Mouse (Mus musculus) common myeloid progenitor, adult 5-6 weeks (primary cell): ENCODE results near the gene Cebpa. TPM values are rescaled to one million over a fixed set of nuclear protein-coding genes. Genes with fewer than 3 reads are reported as not detected.

Experiments used
- ATAC-seq: replicated peaks from 2 replicates; pipeline ENCODE4 v1.8.0; 2016; ENCODE audit warnings: low read depth, mild to moderate bottlenecking, moderate TSS enrichment, inconsistent platforms; ENCODE audit not compliant: poor library complexity, severe bottlenecking
- total RNA-seq: library from RNA; stranded (forward); fragments of 200-1000, 187-1606 nt; gene quantifications from 2 replicates; pipeline ENCODE4 v1.2.3, GENCODE M21; 2017

Gene Cebpa
- 14.3 and 19.7 TPM in 2 replicates for total RNA-seq

DNA sequence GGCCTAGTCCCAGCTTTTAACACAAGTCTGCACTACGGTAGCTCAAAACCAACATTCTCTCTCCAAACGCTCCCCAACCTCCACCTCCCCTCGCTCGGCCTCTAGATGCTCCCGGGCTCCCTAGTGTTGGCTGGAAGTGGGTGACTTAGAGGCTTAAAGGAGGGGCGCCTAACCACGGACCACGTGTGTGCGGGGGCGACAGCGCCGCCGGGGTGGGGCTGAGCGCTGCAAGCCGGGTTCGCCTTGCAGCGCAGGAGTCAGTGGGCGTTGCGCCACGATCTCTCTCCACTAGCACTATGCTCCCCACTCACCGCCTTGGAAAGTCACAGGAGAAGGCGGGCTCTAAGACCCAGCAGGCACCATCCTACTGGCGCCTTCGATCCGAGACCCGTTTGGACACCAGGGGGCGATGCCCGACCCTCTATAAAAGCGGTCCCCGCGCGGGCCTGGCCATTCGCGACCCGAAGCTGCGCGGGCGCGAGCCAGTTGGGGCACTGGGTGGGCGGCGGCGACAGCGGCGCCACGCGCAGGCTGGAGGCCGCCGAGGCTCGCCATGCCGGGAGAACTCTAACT lies at the start of gene Cebpa:
Gene Cebpa (plus strand): TSS at position 453 of the 573 bp plus-strand sequence.
- peak; percentile 77 for ATAC-seq

DNA sequence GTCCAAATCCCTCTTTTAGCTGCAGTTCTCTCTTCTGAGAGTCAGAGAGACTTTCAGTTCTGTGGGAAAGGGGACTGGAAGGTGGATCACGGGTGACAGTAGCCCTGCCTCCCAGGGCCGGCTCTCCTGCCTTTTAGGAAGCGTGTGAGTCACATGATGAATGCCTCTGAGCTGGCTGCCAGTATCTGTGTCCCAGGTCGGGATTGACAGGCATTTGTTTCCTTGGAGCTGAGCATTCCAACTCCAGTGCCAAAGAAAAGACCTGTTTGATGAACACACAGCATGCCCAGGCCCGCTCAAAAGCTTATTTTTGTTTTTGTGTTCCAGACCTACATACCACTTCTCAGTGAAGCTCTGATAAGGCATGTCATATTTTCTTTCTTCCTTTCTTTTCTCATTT lies 42.4 kb upstream of the Cebpa start:
- ATAC-seq, result no peak

DNA sequence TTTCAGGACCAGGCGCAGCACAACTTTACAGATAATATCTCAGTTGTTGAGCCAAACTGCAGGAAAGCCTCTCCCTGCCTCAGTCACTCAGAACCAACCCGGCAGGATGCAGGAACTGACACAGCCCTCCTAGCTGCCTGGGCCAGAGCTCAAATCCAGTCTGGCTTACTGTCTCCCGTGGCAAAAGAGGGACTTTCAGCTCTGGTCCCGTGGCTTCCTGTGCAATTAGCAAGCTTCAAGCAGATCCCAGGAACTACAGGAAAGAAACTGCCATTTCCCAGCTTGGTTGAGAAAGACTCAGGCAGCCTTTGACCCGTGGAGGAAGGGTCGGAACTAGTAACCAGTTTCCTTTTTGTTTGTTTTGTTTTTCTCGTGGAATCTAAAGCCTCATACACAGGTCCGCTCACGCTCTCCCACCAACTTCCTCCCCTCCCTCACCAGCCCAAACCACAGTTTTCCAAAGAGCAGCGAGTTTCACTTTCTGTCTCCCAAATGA lies 38.2 kb upstream of the Cebpa start:
- ATAC-seq, result peak; percentile 58

DNA sequence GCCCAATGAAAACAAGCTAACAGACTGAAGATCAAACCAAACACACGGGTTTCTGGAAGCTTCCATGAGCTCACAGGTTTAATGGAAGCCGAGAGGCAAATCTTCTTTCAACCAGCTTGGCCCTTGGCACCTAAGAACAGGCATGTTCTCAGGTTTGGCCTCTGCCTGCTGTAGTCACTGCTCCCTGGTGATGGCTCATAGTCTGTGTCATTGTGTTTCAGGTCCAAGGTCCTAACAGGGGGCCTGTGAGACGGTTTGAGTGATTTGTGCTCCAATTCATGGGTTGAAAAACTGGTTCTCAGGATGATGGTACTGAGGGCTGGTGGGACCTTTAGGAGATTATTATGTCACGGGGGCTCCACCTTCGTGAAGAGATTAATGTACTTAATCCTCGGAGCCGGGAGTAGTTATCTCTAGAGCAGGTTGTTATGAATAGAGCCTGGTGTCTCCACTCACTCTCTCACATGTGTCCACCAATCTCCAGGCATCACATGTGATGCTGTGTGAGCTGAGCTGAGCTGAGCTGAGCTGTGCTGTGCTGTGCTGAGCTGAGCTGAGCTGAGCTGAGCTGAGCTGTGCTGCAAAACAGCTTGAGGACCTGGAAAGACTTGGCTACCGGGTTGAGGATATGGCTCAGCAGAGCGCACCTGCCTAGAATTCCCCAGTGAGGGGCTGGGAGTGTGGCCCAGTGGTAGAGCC lies 37.5 kb upstream of the Cebpa start:
- ATAC-seq, result no peak; the same call in 1 of the 2 replicates

DNA sequence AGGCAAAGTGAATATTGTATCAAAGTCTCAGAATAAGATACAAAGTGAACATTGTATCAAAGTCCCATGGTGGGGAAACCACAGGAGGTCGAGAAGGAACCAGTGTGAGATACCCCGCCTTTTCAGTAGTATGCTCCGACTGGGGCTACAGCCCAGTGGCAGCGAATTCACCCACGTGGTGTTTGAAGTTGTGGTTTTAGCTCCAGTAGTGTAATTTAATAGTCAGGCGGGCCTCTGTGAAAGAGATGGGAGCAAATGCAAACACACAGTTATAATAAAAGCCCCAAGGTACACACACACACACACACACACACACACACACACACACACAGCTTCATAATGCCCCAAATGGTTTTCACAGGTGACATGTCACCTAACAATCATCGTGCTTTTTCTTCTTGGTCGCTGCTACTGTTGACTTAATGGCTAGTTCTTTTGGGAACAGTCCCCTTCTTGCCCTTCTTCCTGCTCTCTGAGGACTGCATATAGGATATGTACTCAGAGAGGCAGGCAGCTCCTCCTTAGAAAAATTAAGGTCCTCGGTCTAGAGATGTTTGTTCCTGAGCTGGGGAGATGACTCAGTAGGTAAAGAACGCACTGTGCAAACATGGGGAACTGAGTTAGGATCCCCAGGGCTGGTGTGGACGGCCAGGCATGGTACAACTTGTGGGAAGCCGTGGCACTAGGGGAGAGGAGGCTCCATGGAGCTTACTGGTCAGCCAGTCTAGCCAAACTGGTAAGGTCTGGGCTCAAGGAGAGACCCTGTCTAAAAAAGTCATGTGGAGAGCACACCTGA lies 34.3 kb upstream of the Cebpa start:
- peak; percentile 42 for ATAC-seq

DNA sequence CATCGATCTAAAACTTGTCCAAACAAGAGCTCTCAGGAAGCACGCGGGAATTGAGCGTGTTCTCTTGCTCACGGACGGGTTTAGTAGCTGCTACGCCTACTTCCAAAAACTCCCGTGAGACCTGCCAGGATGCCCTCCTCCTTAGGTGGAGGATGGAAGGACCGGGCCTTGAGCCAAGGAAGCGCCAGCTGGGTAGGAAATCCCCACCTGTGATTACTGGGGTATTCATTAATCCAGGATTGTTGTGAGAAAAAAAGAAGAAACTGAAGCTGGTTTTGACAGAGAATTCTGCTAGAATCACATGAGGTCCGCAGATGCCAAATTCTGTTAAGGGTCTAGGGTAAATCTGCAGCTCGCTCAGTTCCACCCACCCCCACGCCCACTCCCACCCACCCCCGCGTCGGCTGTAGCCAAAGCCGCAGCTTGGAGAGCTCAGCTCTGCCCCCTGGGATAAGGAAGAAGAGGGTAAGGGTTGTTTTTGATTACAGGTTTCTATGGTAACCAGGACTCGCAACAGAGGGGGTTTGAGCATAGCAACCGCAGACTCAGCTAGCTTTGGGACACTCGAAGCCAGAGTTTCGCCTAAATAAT lies 32.7 kb upstream of the Cebpa start:
- peak; percentile 95 for ATAC-seq

DNA sequence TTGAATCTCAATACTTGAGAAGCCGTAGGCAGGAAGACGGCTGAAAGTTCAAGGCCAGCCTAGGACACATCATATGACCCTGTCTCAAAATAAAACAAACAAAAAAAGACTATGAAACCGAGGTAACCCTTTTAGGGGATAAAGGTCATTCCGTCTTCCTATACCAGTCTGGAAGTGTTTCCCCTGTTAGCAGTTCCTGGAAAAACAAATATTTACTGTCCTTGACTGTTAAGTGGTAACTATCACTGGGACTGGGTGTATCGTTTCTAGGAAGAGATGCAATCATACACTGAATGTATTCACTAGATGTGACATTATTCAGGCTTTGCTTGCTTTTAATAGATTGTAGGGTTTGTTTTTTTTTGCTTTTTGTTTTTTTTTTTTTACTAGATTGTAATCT lies 28.5 kb upstream of the Cebpa start:
- no peak for ATAC-seq

DNA sequence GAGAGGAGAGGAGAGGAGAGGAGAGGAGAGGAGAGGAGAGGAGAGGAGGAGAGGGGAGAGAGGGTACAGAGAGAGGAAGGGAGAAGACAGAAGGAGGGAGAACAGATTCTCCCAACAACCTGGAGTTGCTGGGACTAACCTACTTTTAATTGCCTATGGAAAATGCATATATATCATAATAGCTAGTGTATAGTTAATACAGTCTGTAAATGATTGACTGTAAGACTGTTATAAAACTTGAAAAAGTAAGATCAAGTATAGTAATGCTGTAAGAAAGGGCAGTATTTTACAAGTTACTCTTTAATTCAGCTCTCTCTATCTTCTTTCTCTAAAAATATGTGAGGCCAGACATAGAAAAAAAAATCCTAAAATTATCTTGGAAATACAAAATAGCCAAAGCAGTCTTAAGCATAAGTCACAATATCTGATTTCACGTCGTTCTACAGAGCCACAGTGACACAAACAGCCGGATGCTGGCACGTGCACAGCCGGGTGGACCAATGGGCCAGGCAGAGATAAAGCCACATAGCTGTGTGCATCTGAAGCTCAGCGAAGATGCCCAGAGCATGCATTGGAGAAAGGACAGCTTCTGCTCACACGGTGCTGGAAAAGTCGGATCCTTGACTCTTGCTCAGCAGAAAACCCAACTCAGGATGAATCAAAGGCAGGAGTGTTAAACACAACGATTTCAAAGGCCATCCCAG lies 24.0 kb upstream of the Cebpa start:
- ATAC-seq, result no peak

DNA sequence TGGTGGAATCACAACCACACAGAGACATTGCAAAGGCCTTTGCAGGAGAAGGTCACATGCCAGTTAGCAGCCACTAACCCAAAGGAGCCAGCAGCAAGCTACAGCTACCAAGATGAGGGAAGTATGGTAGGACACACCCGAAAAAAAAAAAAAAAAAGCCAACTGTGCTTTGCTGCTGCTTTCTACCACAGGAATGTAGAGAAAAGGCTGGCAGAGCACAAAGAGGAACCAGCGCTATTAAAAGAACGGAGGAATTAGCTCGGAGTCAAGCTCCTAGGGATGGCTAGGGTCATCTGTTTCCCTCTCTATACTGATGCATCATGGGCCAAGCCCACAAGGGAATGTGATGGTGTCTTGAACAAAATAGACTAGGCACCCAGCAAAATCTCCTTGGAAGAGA lies 20.3 kb upstream of the Cebpa start:
- ATAC-seq, result peak; percentile 81

DNA sequence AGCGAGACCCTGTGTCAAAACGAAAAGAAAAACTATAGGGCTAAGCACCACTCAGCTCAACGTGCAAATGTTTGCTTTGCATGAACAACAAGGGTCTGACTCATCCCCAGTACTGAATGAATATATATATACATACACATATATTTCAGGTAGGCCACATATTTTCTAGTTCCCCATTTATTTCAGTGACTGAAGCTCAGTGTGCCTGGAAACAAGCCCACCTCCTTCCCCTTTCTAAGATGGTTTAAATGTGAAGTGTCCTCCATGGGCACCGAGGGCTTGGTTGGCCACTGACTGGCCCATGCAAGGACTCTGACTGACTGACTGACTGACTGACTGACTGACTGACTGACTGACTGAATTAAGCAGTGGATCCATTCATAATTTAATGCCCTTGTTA lies 19.6 kb upstream of the Cebpa start:
- ATAC-seq, result peak; percentile 50

DNA sequence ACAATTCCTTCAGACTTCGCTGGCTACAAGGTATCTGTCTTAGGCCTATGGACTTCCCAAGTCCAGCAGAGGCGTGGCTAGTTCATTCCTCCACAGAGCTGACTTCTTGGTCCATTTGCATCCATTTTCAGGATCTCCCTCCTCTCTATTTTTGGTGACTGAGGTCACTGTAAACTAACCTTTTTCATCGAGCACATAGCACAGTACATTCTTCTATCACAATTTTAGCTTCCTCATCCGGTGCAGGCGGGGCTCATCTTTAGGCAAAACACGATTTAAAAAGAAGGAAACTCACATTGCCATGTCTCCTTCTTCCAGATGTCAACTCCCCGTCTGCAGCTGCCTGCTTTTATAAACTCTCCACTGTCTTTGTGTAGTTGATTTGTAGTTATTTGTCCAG lies 12.5 kb upstream of the Cebpa start:
- ATAC-seq, result 0 out of 2 replicates have a peak, but pooled peaks have one; percentile 36

DNA sequence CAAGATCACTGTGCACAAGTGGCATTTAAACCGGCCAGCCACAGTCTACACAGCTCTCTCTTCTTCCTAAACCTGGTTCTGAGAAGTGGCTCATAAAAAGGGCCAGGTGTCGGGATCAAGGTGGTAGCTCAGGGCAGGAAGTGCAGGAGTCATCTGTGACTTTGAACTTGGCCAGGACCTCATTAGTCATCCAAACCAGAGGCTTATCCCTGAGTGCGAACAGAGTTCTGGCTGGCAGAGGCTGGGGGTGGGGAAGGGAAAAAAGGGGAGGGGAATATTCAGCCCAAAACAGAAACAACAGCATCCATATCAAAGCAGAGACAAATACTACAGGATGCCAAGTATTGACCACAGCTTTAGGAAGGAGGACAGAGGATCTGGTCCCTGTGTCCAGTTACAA lies 11.5 kb upstream of the Cebpa start:
- ATAC-seq, result no peak

DNA sequence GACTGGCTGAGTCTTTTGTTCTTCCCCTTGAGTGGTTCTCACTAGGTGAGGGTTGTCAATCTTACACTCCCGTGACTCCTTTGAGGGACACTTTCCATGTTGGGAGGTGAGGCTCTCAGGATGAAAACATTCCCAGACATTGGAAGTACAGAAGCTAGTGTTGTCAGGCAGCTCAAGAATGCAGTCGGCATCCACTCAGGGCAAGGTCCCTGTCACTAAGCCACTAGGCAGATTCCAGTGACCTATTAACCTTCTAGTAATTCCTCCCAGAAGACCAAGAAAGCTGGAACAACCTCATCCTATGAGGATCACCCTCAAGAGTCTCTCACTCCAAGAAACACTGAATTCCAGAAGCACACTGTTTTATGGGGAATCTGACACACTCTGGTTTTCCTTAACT lies 11.0 kb upstream of the Cebpa start:
- no peak for ATAC-seq

DNA sequence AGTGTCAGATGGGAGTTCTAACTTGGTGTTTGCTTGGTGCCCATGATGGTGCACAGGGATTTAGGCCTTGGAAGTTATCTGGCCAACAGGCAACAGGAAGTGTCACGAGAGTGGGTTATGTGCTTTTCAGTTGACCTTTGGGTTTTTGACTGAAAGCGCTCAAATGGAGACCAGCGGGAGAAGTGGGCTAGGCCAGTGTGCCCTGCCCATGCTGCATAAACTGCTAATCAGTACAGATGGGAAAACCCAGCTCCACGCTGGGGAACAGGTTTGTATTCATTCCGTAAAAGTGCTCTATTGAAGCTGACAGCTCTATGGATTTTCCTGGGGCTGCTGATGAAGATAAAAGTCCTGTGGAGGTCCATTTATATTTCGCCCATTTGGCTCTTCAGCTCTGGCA lies 10.4 kb upstream of the Cebpa start:
- no peak for ATAC-seq

DNA sequence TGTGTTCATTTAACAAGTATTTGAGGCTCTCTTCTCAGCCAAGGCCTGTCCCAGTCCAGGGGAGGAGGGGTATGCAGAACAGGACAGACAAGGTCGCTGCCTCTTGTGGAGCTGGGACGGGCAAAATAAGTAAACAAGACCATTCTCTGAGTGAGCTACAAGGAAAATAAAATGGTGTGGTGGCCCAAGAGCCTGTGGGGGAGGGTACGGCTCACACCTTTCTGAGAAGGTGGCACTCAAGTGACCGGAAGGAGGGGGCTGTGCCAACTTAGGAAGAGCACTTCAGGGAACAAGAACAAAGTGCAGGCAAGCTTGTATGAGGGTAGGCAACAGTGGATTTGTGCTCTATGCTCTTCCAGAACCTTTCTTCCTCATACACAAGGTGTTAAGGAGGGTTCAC lies 6.0 kb upstream of the Cebpa start:
- no peak for ATAC-seq

DNA sequence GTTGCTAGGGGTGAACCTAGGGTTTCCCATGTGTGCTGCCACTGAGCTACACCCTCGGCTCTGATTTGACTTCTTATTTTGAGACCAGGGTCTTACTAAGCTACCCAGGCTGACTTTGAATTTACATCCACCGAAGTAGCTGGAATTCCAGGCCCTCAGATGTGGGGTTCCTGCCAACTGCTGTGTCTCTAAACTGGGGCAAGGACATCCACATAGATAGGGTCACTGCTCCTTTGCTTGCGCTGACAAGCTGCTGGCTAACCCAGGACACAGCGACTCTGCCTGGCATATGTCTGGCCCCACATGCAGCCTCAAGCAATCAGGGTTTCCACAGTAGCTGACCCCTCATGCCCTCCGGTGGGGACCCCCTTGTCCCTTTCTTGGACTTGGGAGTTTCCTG lies 5.4 kb upstream of the Cebpa start:
- ATAC-seq, result no peak

DNA sequence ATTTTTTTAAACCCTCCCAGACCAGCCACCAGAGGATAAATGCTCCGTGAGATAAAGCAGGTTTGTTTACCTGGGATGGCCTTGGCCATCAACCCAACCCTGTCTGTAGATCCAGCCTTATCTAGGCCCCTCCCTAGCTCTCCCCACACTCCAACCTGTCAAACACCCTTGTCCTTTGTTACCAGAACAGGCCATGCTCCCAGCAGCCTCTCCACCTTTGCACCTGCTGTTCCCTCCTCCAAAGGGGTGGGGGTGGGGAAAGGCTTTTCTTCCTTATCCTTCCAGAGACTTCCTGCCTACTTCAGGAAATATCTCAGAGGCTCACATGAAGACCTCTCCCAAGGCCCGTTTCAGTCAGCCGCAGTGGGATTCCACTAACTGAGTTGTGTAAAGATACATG lies 2.6 kb upstream of the Cebpa start:
- no peak for ATAC-seq

DNA sequence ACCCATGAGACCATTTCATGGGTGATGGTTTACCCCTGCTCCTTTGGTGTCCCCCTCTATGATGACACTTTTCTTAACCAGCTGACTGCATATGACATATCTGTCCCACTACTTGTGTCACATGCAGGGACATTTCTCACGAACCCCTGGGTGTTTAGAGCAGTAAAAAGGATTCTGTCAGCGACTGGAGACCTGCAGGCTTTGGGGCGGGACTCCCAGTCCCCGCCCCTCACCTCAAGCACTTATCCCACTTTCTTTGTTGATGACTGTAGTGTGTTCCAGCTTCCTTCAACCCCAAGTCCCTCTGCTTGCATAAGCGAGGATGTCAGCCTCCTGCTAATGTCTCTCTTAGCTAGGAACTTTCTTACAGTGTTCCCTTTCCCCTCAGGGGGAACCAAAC lies 2.0 kb upstream of the Cebpa start:
- no peak for ATAC-seq

DNA sequence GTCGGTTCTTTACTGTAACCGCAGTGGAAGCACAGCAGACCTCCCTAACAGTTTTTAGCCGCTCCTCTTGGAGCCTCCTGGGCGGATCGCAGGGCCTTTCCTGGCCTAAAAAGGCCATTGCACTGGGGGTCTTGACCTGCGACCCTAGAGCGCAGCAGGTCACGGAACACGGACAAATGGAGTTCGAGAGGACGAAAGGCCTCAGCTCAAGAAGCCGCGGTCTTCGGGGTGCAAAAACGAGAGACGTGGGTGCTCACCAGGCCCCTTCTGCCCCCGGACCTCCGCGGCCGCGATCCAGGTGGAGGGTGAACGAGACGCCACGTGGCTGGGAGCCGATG lies 1.4 kb upstream of the Cebpa start:
- no peak for ATAC-seq

DNA sequence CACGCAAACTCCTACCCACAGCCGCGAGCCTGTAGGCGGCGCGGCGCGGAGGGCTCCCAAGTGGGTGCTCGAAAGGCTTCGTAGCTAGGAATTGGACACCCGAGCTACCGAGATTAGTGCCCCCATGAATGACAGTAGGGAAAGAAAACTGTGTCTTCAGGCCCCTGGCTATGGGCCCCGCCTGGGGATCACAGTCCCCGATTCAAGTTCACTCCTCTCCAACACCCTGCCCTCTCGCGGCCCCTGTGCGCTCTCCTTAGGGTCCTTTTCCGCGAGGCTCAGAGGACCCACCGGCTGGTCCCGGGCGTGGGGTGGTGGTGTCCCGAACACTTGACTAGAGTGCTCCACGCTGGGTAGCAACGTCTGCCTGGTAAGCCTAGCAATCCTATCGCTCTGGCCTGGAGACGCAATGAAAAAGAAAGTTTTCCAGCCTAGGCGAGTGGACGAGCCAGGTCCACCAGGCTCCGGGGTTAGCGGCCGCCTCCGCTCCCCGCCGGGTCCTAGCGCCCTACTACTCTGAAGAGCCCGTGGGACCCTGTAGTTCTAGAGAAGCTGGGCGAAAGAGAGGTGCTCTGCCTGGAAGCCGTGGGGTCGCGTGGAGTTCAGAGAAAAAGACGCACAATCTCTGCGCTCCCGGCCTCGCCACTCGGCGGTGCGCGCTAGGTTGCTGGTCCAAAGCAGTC lies 853 bp upstream of the Cebpa start:
- ATAC-seq, result peak; percentile 48
